Mouse (Mus musculus) megakaryocyte, embryonic 14.5 days (primary cell): Measurements from ENCODE around the gene Slc45a3. TPM values are rescaled to one million over a fixed set of nuclear protein-coding genes. Genes with fewer than 3 reads are reported as not detected.
A peak's percentile ranks its signal among the peaks of the same experiment; 100 is the strongest.

Experiments used
- H3K27me3 ChIP-seq: replicated peaks from 2 replicates; pipeline ENCODE3; 2012; ENCODE audit warnings: inconsistent platforms
- H3K36me3 ChIP-seq: replicated peaks from 2 replicates; pipeline ENCODE3; 2012; ENCODE audit warnings: low read length, inconsistent platforms, mixed read lengths
- H3K4me1 ChIP-seq: 2 replicates; pipeline ENCODE4 v1.6.1; 2012; ENCODE audit warnings: inconsistent platforms
- H3K4me3 ChIP-seq: replicated peaks from 2 replicates; pipeline ENCODE3; 2012; ENCODE audit warnings: moderate library complexity, mild to moderate bottlenecking, inconsistent platforms
- H3K9me3 ChIP-seq: 2 replicates; pipeline ENCODE4 v1.6.1; 2012; ENCODE audit warnings: inconsistent platforms
- FLI1 ChIP-seq: IDR thresholded peaks from 2 replicates; pipeline ENCODE4 v1.6.1; 2012; ENCODE audit warnings: low read length, inconsistent platforms, mixed read lengths
- GATA1 ChIP-seq: IDR thresholded peaks from 3 replicates; pipeline ENCODE4 v1.6.1; 2012; ENCODE audit warnings: mixed read lengths, low read length, inconsistent platforms, borderline replicate concordance
- polyA plus RNA-seq: library from polyadenylated mRNA; stranded (reverse); fragments of >175 nt; gene quantifications from 2 replicates; pipeline ENCODE4 v1.2.3, GENCODE M21; 2012; ENCODE audit warnings: low replicate concordance; ENCODE audit not compliant: insufficient read depth

The Slc45a3 gene
- polyA plus RNA-seq, 1 experiment, result 1.1 TPM

GRCm38 (mm10) chr1:131970661-131971520 lies 8.1 kb downstream of the Slc45a3 start:
- Histone ChIP-seq H3K4me1 (peaks cover 11% of the 10 kb centered on the region; the same call in 1 of the 2 replicates), H3K4me3 (no peak overlapping the region), H3K9me3 (no peaks in the 10 kb centered on the region), H3K27me3 (peaks cover 94% of the 10 kb centered on the region), H3K36me3 (no peaks in the 10 kb centered on the region)
- TF ChIP-seq FLI1 (no peak), GATA1 (no peak)

DNA sequence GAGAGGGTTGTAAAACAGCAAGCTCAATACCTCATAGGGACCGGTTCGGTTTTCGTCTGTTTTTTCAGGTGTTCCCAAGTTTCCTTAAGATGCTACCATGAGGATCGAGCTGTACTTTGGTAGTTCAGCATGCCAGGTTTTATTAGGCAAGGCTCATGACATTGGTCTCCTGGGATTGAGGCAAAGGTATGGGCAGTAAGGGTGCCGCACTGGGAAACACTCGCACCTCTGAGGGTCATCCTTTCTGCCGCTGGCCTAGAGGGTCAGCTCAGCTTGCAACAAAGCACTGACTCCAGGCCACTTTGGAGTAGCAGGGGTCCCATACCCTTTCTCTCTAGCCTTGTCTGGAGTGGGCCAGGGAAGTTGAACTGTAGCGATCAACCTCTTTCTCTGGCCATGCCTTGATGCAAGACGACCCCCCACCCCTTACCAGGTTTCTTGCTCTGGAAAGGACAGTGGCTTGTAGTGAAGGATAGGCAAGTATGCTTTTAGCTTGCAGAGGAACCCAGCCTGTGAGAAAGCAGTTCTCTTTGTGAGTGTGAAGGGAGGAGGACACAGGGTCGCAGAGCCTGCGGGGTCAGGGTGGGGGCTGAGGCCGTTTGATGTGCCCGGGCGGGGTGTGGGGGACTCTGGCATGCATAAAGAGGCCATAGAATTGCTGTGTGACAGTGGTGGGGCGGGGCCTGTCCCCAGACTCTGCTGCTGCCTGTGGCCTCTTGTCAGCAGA lies 9.2 kb downstream of the Slc45a3 start:
- Histone ChIP-seq H3K36me3 (no peaks in the 10 kb centered on the region), H3K4me3 (no peak overlapping the region), H3K27me3 (peaks cover 94% of the 10 kb centered on the region), H3K4me1 (peaks cover 9% of the 10 kb centered on the region; the same call in 1 of the 2 replicates), H3K9me3 (no peaks in the 10 kb centered on the region)
- TF ChIP-seq FLI1 (no peak), GATA1 (no peak)

GRCm38 (mm10) chr1:131972498-131973334 lies 9.9 kb downstream of the Slc45a3 start:
- H3K4me1 ChIP-seq, result 0 out of 2 replicates have a peak, but pooled peaks cover 4% of the 10 kb centered on the region
- TF ChIP-seq FLI1 (no peak), GATA1 (no peak)
- H3K27me3 ChIP-seq, result peaks cover 94% of the 10 kb centered on the region
- H3K9me3 ChIP-seq, result no peaks in the 10 kb centered on the region
- H3K36me3 ChIP-seq, result no peaks in the 10 kb centered on the region
- peak overlapping the region; percentile 44 for H3K4me3 ChIP-seq

DNA sequence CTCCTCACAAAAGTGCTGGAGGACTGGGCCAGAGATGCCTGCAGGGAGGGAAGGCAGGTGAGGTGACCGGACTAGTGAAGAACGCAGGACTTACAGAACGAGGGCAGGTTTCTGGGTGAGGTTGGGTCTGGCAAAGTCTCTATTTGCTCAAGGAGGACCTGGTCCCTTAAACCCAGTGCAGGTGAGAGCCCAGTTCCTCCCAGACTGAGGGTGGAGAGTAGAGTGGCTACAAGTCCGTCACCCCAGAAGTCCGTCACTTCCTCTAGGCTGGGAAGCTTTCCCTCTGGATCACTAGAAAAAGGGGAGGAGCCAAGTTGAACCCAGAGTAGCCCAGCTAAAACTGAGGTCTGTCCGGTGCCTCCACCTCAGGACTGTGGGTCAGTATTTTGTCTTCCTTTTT lies 11.2 kb downstream of the Slc45a3 start:
- no peaks in the 10 kb centered on the region for H3K36me3 ChIP-seq
- peaks cover 95% of the 10 kb centered on the region for H3K27me3 ChIP-seq
- no peak for TF ChIP-seq FLI1
- no peak for TF ChIP-seq GATA1
- H3K9me3 ChIP-seq, result no peaks in the 10 kb centered on the region
- H3K4me3 ChIP-seq, result no peak overlapping the region
- H3K4me1 ChIP-seq, result peaks cover 8% of the 10 kb centered on the region

DNA sequence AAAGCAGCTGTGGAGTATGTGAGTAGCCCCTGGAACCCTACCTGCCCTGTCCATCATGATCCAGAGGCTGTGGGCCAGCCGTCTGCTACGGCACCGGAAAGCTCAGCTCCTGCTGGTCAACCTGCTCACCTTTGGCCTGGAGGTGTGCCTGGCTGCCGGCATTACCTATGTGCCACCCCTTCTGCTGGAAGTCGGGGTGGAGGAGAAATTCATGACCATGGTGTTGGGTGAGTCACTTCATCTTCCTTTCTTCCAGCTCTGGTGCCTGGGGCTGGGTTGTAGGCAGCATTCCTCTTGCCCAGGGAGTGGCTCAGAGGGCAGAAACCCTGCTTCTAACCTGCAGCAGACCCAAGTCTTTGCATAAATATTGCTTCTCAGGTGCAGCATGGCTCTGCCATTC lies 14.1 kb downstream of the Slc45a3 start:
- H3K36me3 ChIP-seq, result no peaks in the 10 kb centered on the region
- H3K4me1 ChIP-seq, result peaks cover 33% of the 10 kb centered on the region
- TF ChIP-seq GATA1, result no peak
- TF ChIP-seq FLI1, result no peak
- peaks cover 67% of the 10 kb centered on the region for H3K27me3 ChIP-seq
- H3K4me3 ChIP-seq, result no peak overlapping the region
- no peaks in the 10 kb centered on the region for H3K9me3 ChIP-seq

GRCm38 (mm10) chr1:131980471-131980870 lies 17.7 kb downstream of the Slc45a3 start:
- peaks cover 34% of the 10 kb centered on the region for H3K27me3 ChIP-seq
- no peak overlapping the region for H3K4me3 ChIP-seq
- no peaks in the 10 kb centered on the region for H3K9me3 ChIP-seq
- TF ChIP-seq FLI1 (no peak), GATA1 (no peak)
- H3K36me3 ChIP-seq, result no peaks in the 10 kb centered on the region
- peaks cover 56% of the 10 kb centered on the region for H3K4me1 ChIP-seq

DNA sequence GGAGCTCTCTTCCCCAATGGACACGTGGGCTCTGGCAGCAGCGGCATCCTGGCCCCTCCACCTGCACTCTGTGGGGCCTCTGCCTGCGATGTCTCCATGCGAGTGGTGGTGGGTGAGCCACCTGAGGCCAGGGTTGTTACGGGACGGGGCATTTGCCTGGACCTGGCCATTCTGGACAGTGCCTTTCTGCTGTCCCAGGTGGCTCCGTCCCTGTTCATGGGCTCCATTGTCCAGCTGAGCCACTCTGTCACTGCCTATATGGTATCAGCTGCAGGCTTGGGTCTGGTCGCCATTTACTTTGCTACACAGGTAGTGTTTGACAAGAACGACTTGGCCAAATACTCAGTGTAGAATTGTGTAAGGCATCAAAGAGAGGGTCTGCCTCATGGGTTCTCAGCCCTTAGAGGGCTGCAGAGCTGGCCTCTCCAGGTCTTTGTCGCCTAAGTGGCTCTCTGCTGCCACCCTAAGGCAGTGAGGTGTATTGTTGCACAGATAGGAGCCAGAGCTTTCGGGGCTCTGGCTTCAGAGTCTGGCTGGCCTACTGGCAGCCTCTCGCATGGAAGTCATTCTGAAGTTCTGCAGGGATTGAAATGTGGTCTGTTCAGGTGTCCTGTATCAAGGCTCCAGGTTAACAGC lies 18.7 kb downstream of the Slc45a3 start:
- H3K27me3 ChIP-seq, result peaks cover 24% of the 10 kb centered on the region
- H3K4me3 ChIP-seq, result no peak overlapping the region
- peaks cover 56% of the 10 kb centered on the region for H3K4me1 ChIP-seq
- TF ChIP-seq GATA1, result no peak
- no peak for TF ChIP-seq FLI1
- H3K36me3 ChIP-seq, result no peaks in the 10 kb centered on the region
- H3K9me3 ChIP-seq, result no peaks in the 10 kb centered on the region

GRCm38 (mm10) chr1:131982907-131983306 lies 20.1 kb downstream of the Slc45a3 start:
- peak overlapping the region; percentile 35 for H3K4me3 ChIP-seq
- H3K4me1 ChIP-seq, result peaks cover 56% of the 10 kb centered on the region
- TF ChIP-seq FLI1 (no peak), GATA1 (no peak)
- H3K9me3 ChIP-seq, result no peaks in the 10 kb centered on the region
- H3K27me3 ChIP-seq, result peaks cover 14% of the 10 kb centered on the region
- H3K36me3 ChIP-seq, result no peaks in the 10 kb centered on the region

GRCm38 (mm10) chr1:131983806-131984205 lies 21.0 kb downstream of the Slc45a3 start:
- Histone ChIP-seq H3K9me3 (no peaks in the 10 kb centered on the region), H3K4me3 (no peak overlapping the region), H3K27me3 (peaks cover 5% of the 10 kb centered on the region), H3K36me3 (no peaks in the 10 kb centered on the region), H3K4me1 (peaks cover 53% of the 10 kb centered on the region)
- no peak for TF ChIP-seq GATA1
- no peak for TF ChIP-seq FLI1
